ENCODE assay signal across 8 mouse cellular contexts in genomic region chr11:107468252-107469030, GRCm38 (mm10). TPM values are rescaled to one million over a fixed set of nuclear protein-coding genes. Genes with fewer than 3 reads are reported as not detected.
A peak's percentile ranks its signal among the peaks of the same experiment; 100 is the strongest.
DNase-seq lines count a peak whose midpoint lies in the region; ATAC-seq and TF ChIP-seq lines count a peak whose summit lies in the region.

No protein-coding gene starts in this region.

- H3K4me2 ChIP-seq in heart, embryonic 13.5 days = peak overlapping the region; percentile 95

- H3K36me3 ChIP-seq in heart, embryonic 13.5 days = no peaks in the 10 kb centered on the region
- no peaks in the 10 kb centered on the region for H3K36me3 ChIP-seq in ES-E14 (ENCODE audit: control insufficient read depth, insufficient read depth, low read length, poor library complexity, severe bottlenecking)

- intact Hi-C loops in gastrocnemius, postnatal 36 days (cut with DNase I) = loop anchor here (1.0 to 5.0 kb wide), 2 partner anchors 75 to 136 kb away; no protein-coding TSS in a partner anchor

- H3K27me3 ChIP-seq in heart, embryonic 13.5 days (replicated peaks) = no peaks in the 10 kb centered on the region

- H3K4me3 ChIP-seq in heart, embryonic 13.5 days = peak overlapping the region; percentile 89
- H3K4me3 ChIP-seq in ES-E14 (ENCODE audit: insufficient read depth in 1 of 2, low read depth in 1 of 2, low read length in 2 of 2, poor library complexity in 1 of 2, severe bottlenecking in 1 of 2) = peak overlapping the region; percentile 73 to 87

- no peak for ATAC-seq in heart, embryonic 13.5 days (ENCODE audit: extremely low read depth, insufficient number of reproducible peaks, low FRiP score, low TSS enrichment)
- peak; percentile 47 for ATAC-seq in erythroblast, adult 5-6 weeks (replicated peaks; ENCODE audit: low FRiP score, poor library complexity, severe bottlenecking)

- in situ Hi-C loops in ES-E14 (cut with MboI; ENCODE audit: low sequenced_read_pairs in 2 of 2, unreplicated experiment in 2 of 2) = loop anchor here in 1 of 2 experiments (25.0 kb wide), 1 partner anchor 181 kb away; no protein-coding TSS in a partner anchor

- peak overlapping the region; percentile 88 for H3K27ac ChIP-seq in heart, embryonic 13.5 days (replicated peaks)
- peak overlapping the region; percentile 17; the same call in 1 of the 2 replicates for H3K27ac ChIP-seq in ES-E14 (ENCODE audit: insufficient read depth, low read depth, low read length, poor library complexity, severe bottlenecking)

- H3K9ac ChIP-seq in heart, embryonic 13.5 days = peak overlapping the region; percentile 94
- peak overlapping the region; percentile 85 for H3K9ac ChIP-seq in ES-E14 (ENCODE audit: insufficient read depth, low read depth, low read length, poor library complexity, severe bottlenecking)

- no peak for DNase-seq in heart, adult 8-10 months (ENCODE audit: low spot score)
- DNase-seq in ES-E14 (ENCODE audit: low read depth, low spot score) = no peak
- peak; percentile 7 to 19 for DNase-seq in kidney, postnatal 4 days
- peak; percentile 56 for DNase-seq in naive thymus-derived CD4-positive, alpha-beta T cell, adult 2 months (ENCODE audit: low read depth)
- DNase-seq in gastrocnemius, postnatal 36 days = no peak
- no peak for DNase-seq in testis, postnatal 14 days (ENCODE audit: low spot score)

- no peaks in the 10 kb centered on the region for H3K9me3 ChIP-seq in heart, embryonic 13.5 days
- no peaks in the 10 kb centered on the region for H3K9me3 ChIP-seq in ES-E14 (ENCODE audit: control insufficient read depth, insufficient read depth, low read depth, low read length)

- WGBS in heart, embryonic 13.5 days = 18% methylated on average over 16 of the region's 16 CpGs

- peaks cover 27% of the 10 kb centered on the region for H3K4me1 ChIP-seq in heart, embryonic 13.5 days
- peaks cover 0 to 12% of the 10 kb centered on the region in 2 experiments; a peak in 3 of 4 replicates for H3K4me1 ChIP-seq in ES-E14 (ENCODE audit: control insufficient read depth in 2 of 2, insufficient read depth in 2 of 2, low read length in 2 of 2, poor library complexity in 1 of 2)

TF ChIP-seq in ES-E14, 5 proteins besides CTCF, POLR2A, EP300 and RAD21:
- TF ChIP-seq CHD2 (IDR thresholded peaks at IDR 0.05; ENCODE audit: low read depth, low read length) (no peak), HCFC1 (IDR thresholded peaks at IDR 0.05; ENCODE audit: borderline replicate concordance, insufficient read depth, low read length) (no peak), ZNF384 (IDR thresholded peaks at IDR 0.05; ENCODE audit: low read depth, low read length) (no peak), ZC3H11A (IDR thresholded peaks at IDR 0.05; ENCODE audit: borderline replicate concordance, low read depth, low read length) (no peak), MAFK (IDR thresholded peaks at IDR 0.05; ENCODE audit: insufficient read depth, low read depth, low read length) (no peak)

RNA-seq across cellular contexts. Expression of gene Pitpnc1, which starts 2.1 kb away (rescaled TPM):
- polyA plus RNA-seq in heart, embryonic 13.5 days (2015; fragmentation: Nextera tagmentation; extraction: Ambion mirVana) = 9.3 and 9.9 TPM in 2 replicates
- total RNA-seq in heart, adult 8-10 months (2022) = 10 to 100 TPM; 69.0 to 82.6 (median 74.0) TPM
- total RNA-seq in ES-E14 (2012; rRNA removed) = 37.3 and 42.9 TPM in 2 replicates
- 14.4 and 15.7 TPM in 2 replicates for total RNA-seq in erythroblast, adult 5-6 weeks (2015; ENCODE audit: low replicate concordance)
- total RNA-seq in erythroblast, adult 5-6 weeks (2017; ENCODE audit: low replicate concordance) = 9.8 and 20.1 TPM in 2 replicates
- 10 to 100 TPM; 60.0 to 78.1 TPM for total RNA-seq in gastrocnemius, postnatal 36 days (2021)

RNA-seq across cellular contexts. Expression of gene Psmd12, which starts 10.8 kb away (rescaled TPM):
- polyA plus RNA-seq in heart, embryonic 13.5 days (2015; fragmentation: Nextera tagmentation; extraction: Ambion mirVana) = 130 and 144 TPM in 2 replicates
- total RNA-seq in heart, adult 8-10 months (2022) = 100 to 1,000 TPM in 1 of 4 experiments, 10 to 100 TPM in 3; 88.4 to 102 (median 91.0) TPM
- total RNA-seq in ES-E14 (2012; rRNA removed) = 72.7 and 140 TPM in 2 replicates
- total RNA-seq in erythroblast, adult 5-6 weeks (2015; ENCODE audit: low replicate concordance) = 27.6 and 40.2 TPM in 2 replicates
- total RNA-seq in erythroblast, adult 5-6 weeks (2017; ENCODE audit: low replicate concordance) = 41.4 and 53.5 TPM in 2 replicates
- total RNA-seq in gastrocnemius, postnatal 36 days (2021) = 100 to 1,000 TPM in 1 of 2 experiments, 10 to 100 TPM in 1; 97.9 to 101 TPM

Comparison
In these comparisons a context has a peak if more than half of its experiments do, and no peak if none do; other contexts are left out.
1. DNase-seq: peak in kidney, postnatal 4 days (2 of 2) and naive thymus-derived CD4-positive, alpha-beta T cell, adult 2 months (single experiment); none in heart, adult 8-10 months (single experiment), ES-E14 (single experiment), gastrocnemius, postnatal 36 days (0 of 2) and testis, postnatal 14 days (single experiment).